In genomic region chr6:48857613-48858302, GRCm38 (mm10) we compare ENCODE assay signal across 12 mouse cellular contexts. TPM values are rescaled to one million over a fixed set of nuclear protein-coding genes. Genes with fewer than 3 reads are reported as not detected.
A peak's percentile ranks its signal among the peaks of the same experiment; 100 is the strongest.
DNase-seq lines count a peak whose midpoint lies in the region; TF ChIP-seq lines count a peak whose summit lies in the region.
"Had no signal": no experiment of that assay in that cellular context is flagged by ENCODE, and none has a peak within 500 bp of the region (broad histone marks: within the 10 kb centered on the region; RNA-seq: fewer than 3 reads in every experiment).

No protein-coding gene starts in this region.

- H3K27me3 ChIP-seq in liver, adult 2 months (ENCODE audit: control insufficient read depth, insufficient read depth, low read length) = no peaks in the 10 kb centered on the region

- H3K27ac ChIP-seq in liver, adult 2 months (replicated peaks; ENCODE audit: insufficient read depth, low read depth, low read length) = no peak overlapping the region
- H3K27ac ChIP-seq: hindbrain, embryonic 13.5 days; limb, embryonic 10.5 days had no signal

- no peak for TF ChIP-seq POLR2A in liver, adult 2 months (IDR thresholded peaks at IDR 0.05; ENCODE audit: extremely low read depth, insufficient read depth, low read length)

- no peaks in the 10 kb centered on the region for H3K79me2 ChIP-seq in liver, adult 2 months (ENCODE audit: control insufficient read depth, insufficient read depth, low read length)

- peak; percentile 35 for DNase-seq in embryo, embryonic 11 days
- DNase-seq in embryo, embryonic 10 days (ENCODE audit: low spot score) = no peak
- DNase-seq in liver, adult 2 months (ENCODE audit: extremely low read depth, low read depth, low spot score) = peak; percentile 62
- DNase-seq in liver (no peak), ZHBTc4 (ENCODE audit: low read depth, low spot score) (peak; percentile 39)
- DNase-seq in lung, postnatal 14 days = peak; percentile 67
- no peak for DNase-seq in gastrocnemius, postnatal 14 days
- DNase-seq in left cerebral cortex, adult 11 months (ENCODE audit: low spot score) = no peak
- DNase-seq: adrenal gland, postnatal 36 days; right cerebral cortex, postnatal 4 days had no signal

- H3K36me3 ChIP-seq in liver, adult 2 months (ENCODE audit: control insufficient read depth, insufficient read depth, low read length) = no peaks in the 10 kb centered on the region
- H3K36me3 ChIP-seq: hindbrain, embryonic 13.5 days; limb, embryonic 10.5 days had no signal

- WGBS in liver, adult 2 months = 17% methylated on average over 8 of the region's 8 CpGs

- no peak overlapping the region for H3K9ac ChIP-seq in liver, adult 2 months (ENCODE audit: low read depth, low read length)
- H3K9ac ChIP-seq: hindbrain, embryonic 13.5 days had no signal

- no peaks in the 10 kb centered on the region; the same call in 1 of the 2 replicates for H3K4me1 ChIP-seq in liver, adult 2 months (ENCODE audit: control insufficient read depth, insufficient read depth, low read length)
- H3K4me1 ChIP-seq: hindbrain, embryonic 13.5 days had no signal

- no peak for TF ChIP-seq CTCF in liver, adult 2 months (IDR thresholded peaks at IDR 0.05; ENCODE audit: low read depth, low read length)

- no peak overlapping the region for H3K4me3 ChIP-seq in liver, adult 2 months (ENCODE audit: insufficient read depth, low read depth, low read length)
- H3K4me3 ChIP-seq: hindbrain, embryonic 13.5 days; limb, embryonic 10.5 days had no signal

- intact Hi-C loops in gastrocnemius, postnatal 14 days (cut with DNase I; ENCODE audit: low total_unique reads) = loop anchor here (2.0 kb wide), 1 partner anchor 43 kb away; no protein-coding TSS in a partner anchor

RNA-seq across cellular contexts. Expression of gene Aoc1, which starts 14.9 kb away (rescaled TPM):
- total RNA-seq in liver, adult 2 months (2014; rRNA removed) = 0.09 and 0.20 TPM in 2 replicates
- polyA plus RNA-seq in liver, adult 2 months (2012; rRNA removed) = 0.14 and 0.17 TPM in 2 replicates
- not detected for total RNA-seq in gastrocnemius, postnatal 14 days (2021)
- total RNA-seq: adrenal gland, postnatal 36 days had no signal
- polyA plus RNA-seq: hindbrain, embryonic 13.5 days; limb, embryonic 10.5 days had no signal

RNA-seq across cellular contexts. Expression of gene Tmem176b, which starts 16.5 kb away (rescaled TPM):
- 92.9 and 152 TPM in 2 replicates for total RNA-seq in liver, adult 2 months (2014; rRNA removed)
- polyA plus RNA-seq in liver, adult 2 months (2012; rRNA removed) = 392 and 394 TPM in 2 replicates
- total RNA-seq in gastrocnemius, postnatal 14 days (2021) = 10 to 100 TPM; 19.5 to 26.1 TPM

RNA-seq across cellular contexts. Expression of gene Tmem176a, which starts 17.0 kb away (rescaled TPM):
- 71.4 and 98.0 TPM in 2 replicates for total RNA-seq in liver, adult 2 months (2014; rRNA removed)
- polyA plus RNA-seq in liver, adult 2 months (2012; rRNA removed) = 225 and 241 TPM in 2 replicates
- 1 to 10 TPM; 8.1 to 9.1 TPM for total RNA-seq in gastrocnemius, postnatal 14 days (2021)

Comparison
In these comparisons a context has a peak if more than half of its experiments do, and no peak if none do; other contexts are left out.
1. DNase-seq: peak in embryo, embryonic 11 days (single experiment), liver, adult 2 months (single experiment), ZHBTc4 (single experiment) and lung, postnatal 14 days (single experiment); none in embryo, embryonic 10 days (single experiment), liver (single experiment), gastrocnemius, postnatal 14 days (single experiment) and left cerebral cortex, adult 11 months (single experiment).